Mouse (Mus musculus) erythroblast, embryonic 14.5 days (primary cell): Measurements from ENCODE around the gene Sh3rf3. TPM values are rescaled to one million over a fixed set of nuclear protein-coding genes. Genes with fewer than 3 reads are reported as not detected.

Experiments
- H3K27me3 ChIP-seq: 2 replicates; pipeline ENCODE4 v1.6.1; 2012; ENCODE audit warnings: inconsistent platforms; ENCODE audit not compliant: control insufficient read depth
- H3K36me3 ChIP-seq: 2 replicates; pipeline ENCODE4 v1.6.1; 2012; ENCODE audit warnings: mild to moderate bottlenecking, inconsistent platforms; ENCODE audit not compliant: control insufficient read depth
- H3K4me1 ChIP-seq: 2 replicates; pipeline ENCODE4 v1.6.1; 2012; ENCODE audit warnings: inconsistent platforms; ENCODE audit not compliant: control insufficient read depth
- H3K4me3 ChIP-seq: replicated peaks from 2 replicates; pipeline ENCODE3; 2012; ENCODE audit warnings: moderate library complexity, mild to moderate bottlenecking, inconsistent platforms
- H3K9me3 ChIP-seq: 2 replicates; pipeline ENCODE4 v1.6.1; 2012; ENCODE audit warnings: low read length, inconsistent platforms, mixed read lengths; ENCODE audit not compliant: control insufficient read depth
- GATA1 ChIP-seq: IDR thresholded peaks from 2 replicates; pipeline ENCODE4 v1.6.1; 2012; ENCODE audit warnings: low read length, inconsistent platforms, mixed read lengths
- TAL1 ChIP-seq: IDR thresholded peaks from 3 replicates; pipeline ENCODE4 v1.6.1; 2012; ENCODE audit warnings: low read length, inconsistent platforms, mixed read lengths
- polyA plus RNA-seq: library from polyadenylated mRNA; stranded (reverse); fragments of >175 nt; gene quantifications from 2 replicates; pipeline ENCODE4 v1.2.3, GENCODE M21; 2012

Sh3rf3 gene
- not detected in 2 replicates for polyA plus RNA-seq

DNA sequence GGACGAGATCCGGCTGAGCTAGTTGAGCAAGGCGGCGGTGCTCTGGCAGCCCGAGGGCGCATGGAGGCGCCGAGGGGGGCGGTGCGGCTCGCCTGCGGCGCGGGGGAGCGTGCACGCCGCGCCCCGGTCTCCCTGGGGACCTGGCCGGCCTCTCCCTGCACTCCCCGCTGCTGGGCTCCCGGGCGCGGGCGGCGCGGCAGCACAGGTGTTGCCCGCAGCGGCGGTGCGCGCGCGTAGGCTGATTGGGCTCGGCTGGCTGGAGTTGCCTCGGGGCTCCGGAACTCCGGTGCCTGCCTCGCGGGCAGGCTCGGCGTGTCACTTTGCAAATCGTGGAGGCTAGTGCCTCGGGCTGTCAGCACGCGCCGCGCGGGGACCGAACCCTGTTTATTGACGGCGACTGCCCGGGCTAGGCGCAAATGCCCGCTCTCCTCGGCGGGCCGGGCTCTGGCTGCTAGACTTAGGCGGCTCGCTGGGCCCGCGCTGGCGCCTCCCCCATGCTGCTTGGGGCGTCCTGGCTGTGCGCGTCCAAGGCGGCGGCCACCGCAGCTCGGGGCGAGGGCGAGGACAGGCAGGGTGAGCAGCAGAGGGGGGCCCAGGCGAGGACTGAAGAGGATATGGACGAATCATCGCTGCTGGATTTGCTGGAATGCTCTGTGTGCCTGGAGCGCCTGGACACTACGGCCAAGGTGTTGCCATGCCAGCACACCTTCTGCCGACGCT is at the start of gene Sh3rf3:
Sh3rf3 (plus strand) TSS at position 279 of the 720 bp plus-strand sequence.
- Histone ChIP-seq H3K27me3 (peaks cover 36% of the 10 kb centered on the region), H3K4me3 (no peak within 1 kb of the TSS)

DNA sequence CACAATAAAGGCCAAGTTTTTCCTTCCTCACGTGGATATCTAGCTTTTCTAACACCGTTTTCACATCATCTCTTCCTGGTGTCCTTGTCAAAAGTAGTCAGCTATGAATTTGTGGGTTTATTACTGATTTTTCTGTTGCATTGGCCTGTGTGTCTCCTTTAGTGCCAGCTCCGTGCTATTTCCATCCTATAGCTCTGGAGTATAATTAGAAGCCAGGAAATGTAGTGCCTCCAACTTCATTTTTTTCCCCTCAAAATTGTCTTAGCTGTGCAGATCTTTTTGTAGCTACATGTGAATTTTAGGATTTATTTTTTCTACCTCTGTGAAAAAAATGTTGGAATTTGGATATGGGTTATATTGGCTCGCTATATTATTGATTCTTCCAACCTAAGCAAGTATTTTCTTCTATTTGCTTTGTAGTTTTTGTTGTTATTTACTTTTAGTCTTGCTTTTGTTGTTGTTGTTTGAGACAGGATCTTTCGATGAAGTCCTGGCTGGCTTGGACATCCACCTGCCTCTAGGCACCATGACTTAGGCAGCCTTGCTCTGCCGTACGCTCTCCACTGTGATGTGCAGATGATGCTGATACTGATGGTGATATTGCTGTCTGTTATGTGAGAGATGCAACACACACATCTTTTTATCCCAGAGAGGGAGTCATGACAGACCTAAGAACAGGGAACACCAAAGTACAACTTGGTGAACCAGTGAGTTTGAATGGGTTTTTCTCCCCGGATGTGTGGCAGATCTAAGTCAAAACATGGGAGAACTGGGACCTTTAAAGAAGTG is 24.5 kb upstream of the Sh3rf3 start:
- no peak for TF ChIP-seq GATA1
- no peak for TF ChIP-seq TAL1

More for the DNA sequence above, at the start of gene Sh3rf3:
- Histone ChIP-seq H3K36me3 (no peaks in the 10 kb centered on the region), H3K9me3 (0 out of 2 replicates have a peak, but pooled peaks cover 2% of the 10 kb centered on the region), H3K4me1 (no peaks in the 10 kb centered on the region)
- no peak for TF ChIP-seq TAL1

DNA sequence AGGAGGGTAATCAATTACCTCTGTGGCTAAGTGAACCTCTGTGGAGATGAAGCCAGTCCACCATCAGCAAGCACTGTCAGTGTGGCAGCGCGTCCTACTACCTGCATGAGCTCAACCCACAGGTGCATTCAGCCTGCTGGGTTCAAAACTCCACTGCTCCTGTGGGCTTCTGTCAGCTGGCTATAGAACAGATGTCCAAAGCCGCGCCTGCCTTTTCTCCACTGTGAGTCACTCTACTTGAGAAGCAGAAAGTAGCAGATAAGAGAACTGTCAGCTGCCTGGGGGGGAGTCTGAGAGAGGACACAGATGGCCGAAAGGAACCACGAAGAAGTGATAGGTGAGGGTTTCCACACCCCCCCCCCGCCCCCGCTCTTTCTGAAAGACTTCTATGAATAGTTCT is 15.6 kb upstream of the Sh3rf3 start:
- Histone ChIP-seq H3K36me3 (no peaks in the 10 kb centered on the region), H3K9me3 (peaks cover 2% of the 10 kb centered on the region; the same call in 1 of the 2 replicates), H3K27me3 (no peaks in the 10 kb centered on the region), H3K4me3 (no peak overlapping the region), H3K4me1 (no peaks in the 10 kb centered on the region)
- TF ChIP-seq TAL1 (no peak), GATA1 (no peak)

More for the DNA sequence above, 24.5 kb upstream of the Sh3rf3 start:
- Histone ChIP-seq H3K36me3 (no peaks in the 10 kb centered on the region), H3K4me1 (no peaks in the 10 kb centered on the region), H3K9me3 (no peaks in the 10 kb centered on the region), H3K27me3 (no peaks in the 10 kb centered on the region), H3K4me3 (no peak overlapping the region)

DNA sequence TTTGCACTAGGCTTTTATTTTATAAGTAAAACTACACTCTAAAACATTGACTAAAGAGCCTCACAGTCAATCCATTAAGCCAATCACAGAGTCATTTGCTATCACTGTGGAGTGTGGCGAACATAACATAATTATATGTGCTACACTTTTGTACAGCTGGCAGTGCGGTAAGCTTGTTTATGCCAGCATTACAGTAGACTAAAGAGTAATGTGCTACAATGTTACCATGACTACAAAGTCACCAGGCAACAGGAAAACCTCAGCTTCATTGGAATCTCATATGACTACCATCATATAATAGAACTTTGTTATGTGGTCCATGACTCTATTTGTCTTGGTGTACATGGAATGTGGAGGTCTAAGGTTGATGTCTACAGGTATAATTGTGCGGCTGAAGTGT is 15.0 kb upstream of the Sh3rf3 start:
- no peaks in the 10 kb centered on the region for H3K27me3 ChIP-seq
- H3K9me3 ChIP-seq = peaks cover 2% of the 10 kb centered on the region; the same call in 1 of the 2 replicates
- no peaks in the 10 kb centered on the region for H3K4me1 ChIP-seq
- TF ChIP-seq GATA1 (no peak), TAL1 (no peak)
- no peaks in the 10 kb centered on the region for H3K36me3 ChIP-seq
- H3K4me3 ChIP-seq = no peak overlapping the region

DNA sequence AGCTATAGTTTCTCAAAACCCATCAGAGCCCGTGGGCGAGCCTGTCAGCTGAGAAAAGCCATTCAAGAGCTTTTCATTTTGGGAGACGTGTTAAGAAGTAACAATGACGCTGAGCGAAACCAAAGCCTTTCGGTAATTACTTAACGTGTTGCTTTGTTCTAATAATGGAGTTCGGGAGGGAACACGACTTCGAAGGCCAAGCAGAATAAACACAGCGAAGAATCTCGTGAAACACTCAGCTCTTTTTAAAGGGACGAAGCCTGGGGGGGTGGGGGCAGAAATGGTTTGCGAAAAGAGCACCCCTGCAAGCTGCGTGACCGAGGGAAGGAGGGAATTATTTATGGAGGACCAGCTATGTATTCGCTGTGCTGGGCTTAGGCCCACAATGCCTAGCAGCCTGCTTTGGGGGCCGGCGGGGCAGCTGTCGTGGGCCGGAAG is 12.1 kb upstream of the Sh3rf3 start:
- no peaks in the 10 kb centered on the region for H3K27me3 ChIP-seq
- H3K4me1 ChIP-seq = no peaks in the 10 kb centered on the region
- TF ChIP-seq GATA1 = no peak
- TF ChIP-seq TAL1 = no peak
- peaks cover 2% of the 10 kb centered on the region; the same call in 1 of the 2 replicates for H3K9me3 ChIP-seq
- H3K4me3 ChIP-seq = no peak overlapping the region
- no peaks in the 10 kb centered on the region for H3K36me3 ChIP-seq

DNA sequence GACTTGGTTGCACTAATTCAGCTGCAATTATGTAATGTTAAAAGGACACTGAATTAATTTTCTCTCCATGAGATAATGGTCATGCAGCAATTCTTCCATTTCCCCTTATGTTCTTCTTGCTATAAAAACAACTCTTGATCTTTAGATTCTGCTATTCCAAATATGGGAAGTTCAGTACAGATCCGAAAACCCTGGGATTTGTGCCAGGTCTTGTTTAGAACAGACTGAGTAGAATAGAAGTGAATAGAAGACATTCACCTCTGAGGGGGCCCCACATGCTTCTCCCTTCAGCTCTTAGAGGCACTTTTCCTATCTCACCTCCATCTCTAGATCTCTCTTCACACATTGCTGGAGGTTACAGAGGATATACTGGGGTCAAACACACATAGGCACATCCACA is 10.8 kb upstream of the Sh3rf3 start:
- Histone ChIP-seq H3K4me3 (no peak overlapping the region), H3K9me3 (peaks cover 2% of the 10 kb centered on the region; the same call in 1 of the 2 replicates), H3K27me3 (no peaks in the 10 kb centered on the region), H3K36me3 (no peaks in the 10 kb centered on the region), H3K4me1 (no peaks in the 10 kb centered on the region)
- TF ChIP-seq TAL1 = no peak

DNA sequence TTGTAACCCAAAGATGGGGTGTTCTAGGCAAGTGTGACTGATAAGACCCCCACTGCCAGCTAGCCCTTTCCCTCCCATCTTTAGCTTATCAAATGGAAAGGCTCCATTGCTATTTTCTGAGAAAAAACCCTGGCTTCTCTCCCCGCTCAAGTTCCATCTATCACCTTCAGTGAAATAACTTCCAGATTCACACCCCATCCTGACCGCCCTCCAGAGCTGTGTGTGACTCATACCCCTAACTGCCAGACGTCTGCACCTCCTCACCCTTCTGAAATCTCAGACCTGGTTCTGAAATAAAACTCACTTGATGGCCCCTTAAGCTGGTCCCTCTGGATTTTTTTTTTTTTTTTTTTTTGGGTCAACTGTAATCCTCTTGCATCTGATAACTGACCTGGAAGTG is 5.2 kb upstream of the Sh3rf3 start:
- H3K9me3 ChIP-seq = 0 out of 2 replicates have a peak, but pooled peaks cover 2% of the 10 kb centered on the region
- peaks cover 17% of the 10 kb centered on the region for H3K27me3 ChIP-seq
- no peak overlapping the region for H3K4me3 ChIP-seq
- H3K36me3 ChIP-seq = no peaks in the 10 kb centered on the region
- no peak for TF ChIP-seq GATA1
- TF ChIP-seq TAL1 = no peak
- H3K4me1 ChIP-seq = no peaks in the 10 kb centered on the region

DNA sequence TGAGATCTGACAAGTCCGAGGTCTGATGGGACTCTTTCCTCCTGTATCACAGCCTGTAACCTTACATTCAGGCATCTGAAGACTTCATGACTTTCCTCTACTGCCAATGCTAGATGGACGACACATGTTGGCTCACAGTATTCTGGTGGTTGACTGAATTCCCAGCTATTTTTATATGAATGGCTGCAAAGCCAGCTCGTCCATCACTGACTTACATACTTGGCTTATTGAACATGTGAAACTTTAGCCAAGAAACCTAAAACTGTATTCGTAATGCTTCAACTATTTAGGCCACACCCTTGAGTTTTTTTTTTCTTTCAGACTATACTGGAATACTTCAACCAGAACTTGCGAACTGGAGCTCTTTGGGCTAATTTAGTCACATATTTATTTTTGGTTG is 3.0 kb upstream of the Sh3rf3 start:
- peaks cover 36% of the 10 kb centered on the region for H3K27me3 ChIP-seq
- H3K4me3 ChIP-seq = no peak overlapping the region
- no peaks in the 10 kb centered on the region for H3K4me1 ChIP-seq
- H3K36me3 ChIP-seq = no peaks in the 10 kb centered on the region
- no peak for TF ChIP-seq GATA1
- no peak for TF ChIP-seq TAL1
- 0 out of 2 replicates have a peak, but pooled peaks cover 2% of the 10 kb centered on the region for H3K9me3 ChIP-seq
